Mouse (Mus musculus): Measurements from ENCODE around the gene Gm10722.
"Not testable (repeated sequence)": the region's sequence is repeated elsewhere in the genome, so short reads cannot be mapped to it uniquely, and the experiment has no call there.

The Gm10722 gene

DNA sequence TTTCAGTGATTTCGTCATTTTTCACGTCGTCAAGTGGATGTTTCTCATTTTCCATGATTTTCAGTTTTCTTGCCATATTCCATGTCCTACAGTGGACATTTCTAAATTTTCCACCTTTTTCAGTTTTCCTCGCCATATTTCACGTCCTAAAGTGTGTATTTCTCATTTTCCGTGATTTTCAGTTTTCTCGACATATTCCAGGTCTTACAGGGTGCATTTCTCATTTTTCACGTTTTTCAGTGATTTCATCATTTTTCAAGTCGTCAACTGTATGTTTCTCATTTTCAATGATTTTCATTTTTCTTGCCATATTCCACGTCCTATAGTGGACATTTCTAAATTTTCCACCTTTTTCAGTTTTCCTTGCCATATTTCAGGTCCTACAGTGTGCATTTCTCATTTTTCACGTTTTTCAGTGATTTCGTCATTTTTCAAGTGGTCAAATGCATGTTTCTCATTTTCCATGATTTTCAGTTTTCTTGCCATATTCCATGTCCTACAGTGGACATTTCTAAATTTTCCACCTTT lies at the start of gene Gm10722:
Gene Gm10722, plus strand, starts transcription at position 478 of the 528 bp plus-strand sequence.
- in situ Hi-C loops (cut with MboI; ENCODE audit: unreplicated experiment in 2 of 2) = not testable (repeated sequence)

- in situ Hi-C loops (cut with MboI; ENCODE audit: unreplicated experiment in 2 of 2) = not testable (repeated sequence)
Measured at GRCm38 (mm10) chr9:3001006-3001405, 284 bp downstream of the Gm10722 start.

GRCm38 (mm10) chr9:3001948-3002659 lies 1.4 kb downstream of the Gm10722 start:
- in situ Hi-C loops (cut with MboI; ENCODE audit: unreplicated experiment in 2 of 2) = not testable (repeated sequence)

- in situ Hi-C loops (cut with MboI; ENCODE audit: unreplicated experiment in 2 of 2) = not testable (repeated sequence)
Measured at GRCm38 (mm10) chr9:3002794-3003396, 2.2 kb downstream of the Gm10722 start, which contains the start of gene Gm11168. TSS of gene Gm11168 (plus strand) at chr9:3003346.

DNA sequence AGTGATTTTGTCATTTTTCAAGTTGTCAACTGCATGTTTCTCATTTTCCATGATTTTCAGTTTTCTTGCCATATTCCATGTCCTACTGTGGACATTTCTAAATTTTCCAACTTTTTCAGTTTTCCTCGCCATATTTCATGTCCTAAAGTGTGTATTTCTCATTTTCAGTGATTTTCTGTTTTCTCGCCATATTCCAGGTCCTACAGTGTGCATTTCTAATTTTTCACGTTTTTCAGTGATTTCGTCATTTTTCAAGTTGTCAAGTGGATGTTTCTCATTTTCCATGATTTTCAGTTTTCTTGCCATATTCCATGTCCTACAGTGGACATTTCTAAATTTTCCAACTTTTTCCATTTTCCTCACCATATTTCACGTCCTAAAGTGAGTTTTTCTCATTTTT lies 5.5 kb downstream of the Gm10722 start:
- in situ Hi-C loops (cut with MboI; ENCODE audit: unreplicated experiment in 2 of 2) = not testable (repeated sequence)

DNA sequence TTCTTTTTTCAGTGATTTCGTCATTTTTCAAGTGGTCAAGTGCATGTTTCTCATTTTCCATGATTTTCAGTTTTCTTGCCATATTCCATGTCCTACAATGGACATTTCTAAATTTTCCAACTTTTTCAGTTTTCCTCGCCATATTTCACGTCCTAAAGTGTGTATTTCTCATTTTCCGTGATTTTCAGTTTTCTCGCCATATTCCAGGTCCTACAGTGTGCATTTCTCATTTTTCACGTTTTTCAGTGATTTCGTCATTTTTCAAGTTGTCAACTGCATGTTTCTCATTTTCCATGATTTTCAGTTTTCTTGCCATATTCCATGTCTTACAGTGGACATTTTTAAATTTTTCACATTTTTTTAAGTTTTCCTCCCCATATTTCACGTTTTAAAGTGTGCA lies 5.9 kb downstream of the Gm10722 start:
- in situ Hi-C loops (cut with MboI; ENCODE audit: unreplicated experiment in 2 of 2) = not testable (repeated sequence)

DNA sequence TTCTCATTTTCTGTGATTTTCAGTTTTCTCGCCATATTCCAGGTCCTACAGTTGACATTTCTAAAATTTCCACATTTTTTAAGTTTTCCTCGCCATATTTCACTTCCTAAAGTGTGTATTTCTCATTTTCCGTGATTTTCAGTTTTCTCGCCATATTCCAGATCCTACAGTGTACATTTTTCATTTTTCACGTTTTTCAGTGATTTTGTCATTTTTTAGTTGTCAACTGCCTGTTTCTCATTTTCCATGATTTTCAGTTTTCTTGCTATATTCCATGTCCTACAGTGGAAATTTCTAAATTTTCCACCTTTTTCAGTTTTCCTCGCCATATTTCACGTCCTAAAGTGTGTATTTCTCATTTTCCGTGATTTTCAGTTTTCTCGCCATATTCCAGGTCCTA lies 6.5 kb downstream of the Gm10722 start:
- in situ Hi-C loops (cut with MboI; ENCODE audit: unreplicated experiment in 2 of 2) = not testable (repeated sequence)

- in situ Hi-C loops (cut with MboI; ENCODE audit: unreplicated experiment in 2 of 2) = not testable (repeated sequence)
Measured at GRCm38 (mm10) chr9:3009331-3009730, 8.6 kb downstream of the Gm10722 start.

GRCm38 (mm10) chr9:3012054-3012621 lies 11.4 kb downstream of the Gm10722 start:
- in situ Hi-C loops (cut with MboI; ENCODE audit: unreplicated experiment in 2 of 2) = not testable (repeated sequence)

GRCm38 (mm10) chr9:3012733-3013279 lies 12.1 kb downstream of the Gm10722 start, which contains the start of gene Gm10721:
TSS of gene Gm10721 (plus strand) at chr9:3013140.
- in situ Hi-C loops (cut with MboI; ENCODE audit: unreplicated experiment in 2 of 2) = not testable (repeated sequence)

GRCm38 (mm10) chr9:3015354-3015753 lies 14.6 kb downstream of the Gm10722 start, which contains the start of gene Gm10720:
TSS of gene Gm10720 (plus strand) at chr9:3015654.
- in situ Hi-C loops (cut with MboI; ENCODE audit: unreplicated experiment in 2 of 2) = not testable (repeated sequence)

DNA sequence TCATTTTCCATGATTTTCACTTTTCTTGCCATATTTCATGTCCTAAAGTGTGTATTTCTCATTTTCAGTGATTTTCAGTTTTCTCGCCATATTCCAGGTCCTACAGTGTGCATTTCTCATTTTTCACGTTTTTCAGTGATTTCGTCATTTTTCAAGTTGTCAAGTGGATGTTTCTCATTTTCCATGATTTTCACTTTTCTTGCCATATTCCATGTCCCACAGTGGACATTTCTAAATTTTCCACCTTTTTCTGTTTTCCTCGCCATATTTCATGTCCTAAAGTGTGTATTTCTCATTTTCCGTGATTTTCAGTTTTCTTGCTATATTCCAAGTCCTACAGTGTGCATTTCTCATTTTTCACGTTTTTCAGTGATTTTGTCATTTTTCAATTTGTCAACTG lies 15.2 kb downstream of the Gm10722 start:
- in situ Hi-C loops (cut with MboI; ENCODE audit: unreplicated experiment in 2 of 2) = not testable (repeated sequence)

GRCm38 (mm10) chr9:3017108-3017507 lies 16.4 kb downstream of the Gm10722 start, which contains the start of gene Gm10719:
TSS of gene Gm10719 (plus strand) at chr9:3017408.
- in situ Hi-C loops (cut with MboI; ENCODE audit: unreplicated experiment in 2 of 2) = not testable (repeated sequence)

GRCm38 (mm10) chr9:3018944-3019343 lies 18.2 kb downstream of the Gm10722 start:
- in situ Hi-C loops (cut with MboI; ENCODE audit: unreplicated experiment in 2 of 2) = not testable (repeated sequence)

GRCm38 (mm10) chr9:3019835-3020727 lies 19.4 kb downstream of the Gm10722 start:
- in situ Hi-C loops (cut with MboI; ENCODE audit: unreplicated experiment in 2 of 2) = not testable (repeated sequence)

DNA sequence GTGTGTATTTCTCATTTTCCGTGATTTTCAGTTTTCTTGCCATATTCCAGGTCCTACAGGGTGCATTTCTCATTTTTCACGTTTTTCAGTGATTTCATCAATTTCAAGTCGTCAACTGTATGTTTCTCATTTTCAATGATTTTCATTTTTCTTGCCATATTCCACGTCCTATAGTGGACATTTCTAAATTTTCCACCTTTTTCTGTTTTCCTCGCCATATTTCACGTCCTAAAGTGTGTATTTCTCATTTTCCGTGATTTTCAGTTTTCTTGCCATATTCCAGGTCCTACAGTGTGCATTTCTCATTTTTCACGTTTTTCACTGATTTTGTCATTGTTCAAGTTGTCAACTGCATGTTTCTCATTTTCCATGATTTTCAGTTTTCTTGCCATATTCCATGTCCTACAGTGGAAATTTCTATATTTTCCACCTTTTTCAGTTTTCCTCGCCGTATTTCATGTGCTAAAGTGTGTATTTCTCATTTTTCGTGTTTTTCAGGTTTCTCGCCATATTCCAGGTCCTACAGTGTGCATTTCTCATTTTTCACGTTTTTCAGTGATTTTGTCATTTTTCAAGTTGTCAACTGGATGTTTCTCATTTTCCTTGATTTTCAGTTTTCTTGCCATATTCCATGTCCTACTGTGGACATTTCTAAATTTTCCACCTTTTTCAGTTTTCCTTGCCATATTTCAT lies 21.7 kb downstream of the Gm10722 start:
- in situ Hi-C loops (cut with MboI; ENCODE audit: unreplicated experiment in 2 of 2) = not testable (repeated sequence)

DNA sequence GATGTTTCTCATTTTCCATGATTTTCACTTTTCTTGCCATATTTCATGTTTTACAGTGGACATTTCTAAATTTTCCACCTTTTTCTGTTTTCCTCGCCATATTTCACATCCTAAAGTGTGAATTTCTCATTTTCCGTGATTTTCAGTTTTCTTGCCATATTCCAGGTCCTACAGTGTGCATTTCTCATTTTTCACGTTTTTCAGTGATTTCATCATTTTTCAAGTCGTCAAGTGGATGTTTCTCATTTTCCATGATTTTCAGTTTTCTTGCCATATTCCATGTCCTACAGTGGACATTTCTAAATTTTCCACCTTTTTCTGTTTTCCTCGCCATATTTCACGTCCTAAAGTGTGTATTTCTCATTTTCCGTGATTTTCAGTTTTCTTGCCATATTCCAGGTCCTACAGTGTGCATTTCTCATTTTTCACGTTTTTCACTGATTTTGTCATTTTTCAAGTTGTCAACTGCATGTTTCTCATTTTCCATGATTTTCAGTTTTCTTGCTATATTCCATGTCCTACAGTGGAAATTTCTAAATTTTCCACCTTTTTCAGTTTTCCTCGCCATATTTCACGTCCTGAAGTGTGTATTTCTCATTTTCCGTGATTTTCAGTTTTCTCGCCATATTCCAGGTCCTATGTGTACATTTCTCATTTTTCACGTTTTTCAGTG lies 22.7 kb downstream of the Gm10722 start, which contains the start of gene Gm10718:
Gene Gm10718, plus strand, starts transcription at position 236 of the 673 bp plus-strand sequence.
- in situ Hi-C loops (cut with MboI; ENCODE audit: unreplicated experiment in 2 of 2) = not testable (repeated sequence)

- in situ Hi-C loops (cut with MboI; ENCODE audit: unreplicated experiment in 2 of 2) = not testable (repeated sequence)
Measured at GRCm38 (mm10) chr9:3023985-3024648, 23.4 kb downstream of the Gm10722 start.
